In genomic region chr19:6983621-6984020, GRCm38 (mm10) we compare ENCODE assay signal across 15 mouse cellular contexts.
"Had no signal": no experiment of that assay in that cellular context is flagged by ENCODE, and none has a peak within 500 bp of the region (broad histone marks: within the 10 kb centered on the region; RNA-seq: fewer than 3 reads in every experiment).

No protein-coding gene starts in this region.

- H3K27ac ChIP-seq: kidney, postnatal 0 days; layer of hippocampus, adult 2 months; limb, embryonic 12.5 days; liver, embryonic 13.5 days; lung, embryonic 15.5 days; midbrain, embryonic 12.5 days; stomach, embryonic 15.5 days had no signal

- H3K27me3 ChIP-seq: limb, embryonic 12.5 days; liver, embryonic 13.5 days; lung, embryonic 15.5 days; midbrain, embryonic 12.5 days; stomach, embryonic 15.5 days had no signal

- DNase-seq: kidney, postnatal 4 days; liver; liver, embryonic 13.5 days; liver, postnatal 0 days; lung, postnatal 14 days; right cerebral cortex, postnatal 14 days; thymus, adult 2 months; thymus, postnatal 25 days had no signal

- H3K9me3 ChIP-seq: limb, embryonic 12.5 days; liver, embryonic 13.5 days; lung, embryonic 15.5 days; midbrain, embryonic 12.5 days; stomach, embryonic 15.5 days had no signal

- H3K9ac ChIP-seq: limb, embryonic 12.5 days; liver, embryonic 13.5 days; liver, postnatal 0 days; lung, embryonic 15.5 days; midbrain, embryonic 12.5 days; stomach, embryonic 15.5 days had no signal

- H3K4me3 ChIP-seq: layer of hippocampus, adult 2 months; limb, embryonic 12.5 days; liver, embryonic 13.5 days; lung, embryonic 15.5 days; midbrain, embryonic 12.5 days; stomach, embryonic 15.5 days had no signal

- H3K4me2 ChIP-seq: limb, embryonic 12.5 days; liver, embryonic 13.5 days; lung, embryonic 15.5 days; midbrain, embryonic 12.5 days; stomach, embryonic 15.5 days had no signal

- ATAC-seq: liver, postnatal 0 days; midbrain, embryonic 16.5 days had no signal
